Mouse (Mus musculus): Measurements from ENCODE around the gene Nktr. TPM values are rescaled to one million over a fixed set of nuclear protein-coding genes. Genes with fewer than 3 reads are reported as not detected.

Gene Nktr
- polyA plus RNA-seq, 1 experiment from 2014 or later = 55.1 TPM

- Histone ChIP-seq H3K36me3 (ENCODE audit: inconsistent target) (peaks cover 2% of the 10 kb centered on the region; the same call in 1 of the 2 replicates), H3K4me3 (ENCODE audit: inconsistent target) (no peak overlapping the region), H3K27ac (no peak overlapping the region), H3K79me2 (ENCODE audit: inconsistent target) (no peaks in the 10 kb centered on the region)
- 91% methylated on average over 8 of the region's 8 CpGs for WGBS (ENCODE audit: missing documents)
Measured at GRCm38 (mm10) chr9:121761787-121762186, 42.8 kb downstream of the Nktr start.

GRCm38 (mm10) chr9:121762248-121762647, 43.3 kb downstream of the Nktr start:
- 93% methylated on average over 10 of the region's 10 CpGs for WGBS (ENCODE audit: missing documents)
- no peak overlapping the region for H3K27ac ChIP-seq
- H3K79me2 ChIP-seq (ENCODE audit: inconsistent target) = no peaks in the 10 kb centered on the region
- H3K36me3 ChIP-seq (ENCODE audit: inconsistent target) = no peaks in the 10 kb centered on the region
- H3K4me3 ChIP-seq (ENCODE audit: inconsistent target) = no peak overlapping the region

GRCm38 (mm10) chr9:121762761-121763160, 43.8 kb downstream of the Nktr start:
- 91% methylated on average over 21 of the region's 25 CpGs for WGBS (ENCODE audit: missing documents)
- H3K36me3 ChIP-seq (ENCODE audit: inconsistent target) = no peaks in the 10 kb centered on the region
- no peak overlapping the region for H3K27ac ChIP-seq
- no peak overlapping the region for H3K4me3 ChIP-seq (ENCODE audit: inconsistent target)
- no peaks in the 10 kb centered on the region for H3K79me2 ChIP-seq (ENCODE audit: inconsistent target)

- Histone ChIP-seq H3K27ac (no peak overlapping the region), H3K79me2 (ENCODE audit: inconsistent target) (no peaks in the 10 kb centered on the region), H3K36me3 (ENCODE audit: inconsistent target) (no peaks in the 10 kb centered on the region), H3K4me3 (ENCODE audit: inconsistent target) (no peak overlapping the region)
- WGBS (ENCODE audit: missing documents) = 90% methylated on average over 16 of the region's 19 CpGs
Measured at GRCm38 (mm10) chr9:121763716-121764115, 44.7 kb downstream of the Nktr start.

- Histone ChIP-seq H3K79me2 (ENCODE audit: inconsistent target) (no peaks in the 10 kb centered on the region), H3K27ac (no peak overlapping the region), H3K4me3 (ENCODE audit: inconsistent target) (no peak overlapping the region), H3K36me3 (ENCODE audit: inconsistent target) (no peaks in the 10 kb centered on the region)
- 53% methylated on average over 16 of the region's 16 CpGs for WGBS (ENCODE audit: missing documents)
Measured at GRCm38 (mm10) chr9:121765166-121765855, 46.3 kb downstream of the Nktr start.

GRCm38 (mm10) chr9:121772412-121772811, 53.4 kb downstream of the Nktr start:
- no peaks in the 10 kb centered on the region for H3K36me3 ChIP-seq (ENCODE audit: inconsistent target)
- WGBS (ENCODE audit: missing documents) = 83% methylated on average over 5 of the region's 5 CpGs

GRCm38 (mm10) chr9:121775951-121776350, 57.0 kb downstream of the Nktr start:
- 81% methylated on average over 10 of the region's 10 CpGs for WGBS (ENCODE audit: missing documents)
- Histone ChIP-seq H3K36me3 (ENCODE audit: inconsistent target) (no peaks in the 10 kb centered on the region), H3K79me2 (ENCODE audit: inconsistent target) (no peaks in the 10 kb centered on the region), H3K4me3 (ENCODE audit: inconsistent target) (no peak overlapping the region), H3K27ac (no peak overlapping the region)

More at GRCm38 (mm10) chr9:121772412-121772811, 53.4 kb downstream of the Nktr start:
- Histone ChIP-seq H3K79me2 (ENCODE audit: inconsistent target) (no peaks in the 10 kb centered on the region), H3K4me3 (ENCODE audit: inconsistent target) (no peak overlapping the region), H3K27ac (no peak overlapping the region)

GRCm38 (mm10) chr9:121776511-121776910, 57.5 kb downstream of the Nktr start:
- Histone ChIP-seq H3K36me3 (ENCODE audit: inconsistent target) (no peaks in the 10 kb centered on the region), H3K4me3 (ENCODE audit: inconsistent target) (no peak overlapping the region), H3K27ac (no peak overlapping the region), H3K79me2 (ENCODE audit: inconsistent target) (no peaks in the 10 kb centered on the region)
- 83% methylated on average over 7 of the region's 7 CpGs for WGBS (ENCODE audit: missing documents)

GRCm38 (mm10) chr9:121777484-121778065, 58.6 kb downstream of the Nktr start, which contains the start of gene Klhl40:
Gene Klhl40, plus strand, starts transcription at chr9:121777607.
- Histone ChIP-seq H3K79me2 (ENCODE audit: inconsistent target) (no peaks in the 10 kb centered on the region), H3K27ac (no peak within 1 kb of the TSS), H3K36me3 (ENCODE audit: inconsistent target) (no peaks in the 10 kb centered on the region), H3K4me3 (ENCODE audit: inconsistent target) (no peak within 1 kb of the TSS)
- WGBS (ENCODE audit: missing documents) = 15% methylated on average over 30 of the region's 30 CpGs

- Histone ChIP-seq H3K79me2 (ENCODE audit: inconsistent target) (no peaks in the 10 kb centered on the region), H3K36me3 (ENCODE audit: inconsistent target) (no peaks in the 10 kb centered on the region), H3K27ac (no peak overlapping the region), H3K4me3 (ENCODE audit: inconsistent target) (no peak overlapping the region)
- WGBS (ENCODE audit: missing documents) = 14% methylated on average over 54 of the region's 54 CpGs
Measured at GRCm38 (mm10) chr9:121778066-121778624, 59.2 kb downstream of the Nktr start.

- H3K36me3 ChIP-seq (ENCODE audit: inconsistent target) = no peaks in the 10 kb centered on the region
- H3K27ac ChIP-seq = no peak overlapping the region
- WGBS (ENCODE audit: missing documents) = 85% methylated on average over 12 of the region's 12 CpGs
- H3K4me3 ChIP-seq (ENCODE audit: inconsistent target) = no peak overlapping the region
- H3K79me2 ChIP-seq (ENCODE audit: inconsistent target) = no peaks in the 10 kb centered on the region
Measured at GRCm38 (mm10) chr9:121784801-121785200, 65.8 kb downstream of the Nktr start.

- no peaks in the 10 kb centered on the region for H3K36me3 ChIP-seq (ENCODE audit: inconsistent target)
- 89% methylated on average over 8 of the region's 8 CpGs for WGBS (ENCODE audit: missing documents)
- H3K79me2 ChIP-seq (ENCODE audit: inconsistent target) = no peaks in the 10 kb centered on the region
- no peak overlapping the region for H3K27ac ChIP-seq
- H3K4me3 ChIP-seq (ENCODE audit: inconsistent target) = no peak overlapping the region
Measured at GRCm38 (mm10) chr9:121785261-121785660, 66.3 kb downstream of the Nktr start.

GRCm38 (mm10) chr9:121786359-121786758, 67.4 kb downstream of the Nktr start:
- Histone ChIP-seq H3K27ac (no peak overlapping the region), H3K36me3 (ENCODE audit: inconsistent target) (no peaks in the 10 kb centered on the region), H3K79me2 (ENCODE audit: inconsistent target) (no peaks in the 10 kb centered on the region), H3K4me3 (ENCODE audit: inconsistent target) (no peak overlapping the region)
- WGBS (ENCODE audit: missing documents) = 92% methylated on average over 2 of the region's 2 CpGs

- Histone ChIP-seq H3K36me3 (ENCODE audit: inconsistent target) (no peaks in the 10 kb centered on the region), H3K27ac (no peak overlapping the region), H3K79me2 (ENCODE audit: inconsistent target) (no peaks in the 10 kb centered on the region), H3K4me3 (ENCODE audit: inconsistent target) (no peak overlapping the region)
- WGBS (ENCODE audit: missing documents) = 30% methylated on average over 5 of the region's 5 CpGs
Measured at GRCm38 (mm10) chr9:121791206-121791605, 72.2 kb downstream of the Nktr start.

- WGBS (ENCODE audit: missing documents) = 56% methylated on average over 24 of the region's 24 CpGs
- H3K27ac ChIP-seq = no peak within 1 kb of the TSS
- no peaks in the 10 kb centered on the region for H3K36me3 ChIP-seq (ENCODE audit: inconsistent target)
- H3K79me2 ChIP-seq (ENCODE audit: inconsistent target) = no peaks in the 10 kb centered on the region
- no peak within 1 kb of the TSS for H3K4me3 ChIP-seq (ENCODE audit: inconsistent target)
Measured at GRCm38 (mm10) chr9:121791757-121792521, 73.0 kb downstream of the Nktr start, which contains the start of gene Hhatl. Gene Hhatl, minus strand, starts transcription at chr9:121792507.
